Mouse (Mus musculus) kidney, adult 2 months (tissue): ENCODE measurements around the gene Gsk3a. TPM values are rescaled to one million over a fixed set of nuclear protein-coding genes. Genes with fewer than 3 reads are reported as not detected.

Experiments used
- DNase-seq: peaks from one replicate; pipeline ENCODE4 v3.0.0; 2021
- H3K27ac ChIP-seq: fragments of 200-500 bp; 2 replicates; pipeline ENCODE4 v1.5.1; 2012; ENCODE audit warnings: low read depth, low read length, control low read depth, inconsistent platforms; ENCODE audit not compliant: insufficient read depth
- H3K27me3 ChIP-seq: fragments of 200-500 bp; replicated peaks from 2 replicates; pipeline ENCODE4 v1.6.1; 2012; ENCODE audit warnings: mild to moderate bottlenecking, moderate library complexity, low read length, inconsistent platforms; ENCODE audit not compliant: control insufficient read depth, insufficient read depth
- H3K36me3 ChIP-seq: fragments of 200-500 bp; 2 replicates; pipeline ENCODE4 v1.6.1; 2012; ENCODE audit warnings: mild to moderate bottlenecking, moderate library complexity, low read length, inconsistent platforms; ENCODE audit not compliant: control insufficient read depth, insufficient read depth
- H3K4me1 ChIP-seq: fragments of 200-500 bp; 2 replicates; pipeline ENCODE4 v1.6.1; 2011; ENCODE audit warnings: low read length; ENCODE audit not compliant: control insufficient read depth, insufficient read depth
- H3K4me3 ChIP-seq: fragments of 200-500 bp; 2 replicates; pipeline ENCODE4 v1.5.1; 2011; ENCODE audit warnings: mild to moderate bottlenecking, low read depth, low read length, control low read depth; ENCODE audit not compliant: insufficient read depth
- CTCF ChIP-seq: fragments of 200-500 bp; conservative IDR thresholded peaks from 2 replicates; pipeline ENCODE4 v1.5.1; 2011; ENCODE audit warnings: low read depth, mild to moderate bottlenecking, control low read depth, low read length, moderate library complexity, mixed read lengths; ENCODE audit not compliant: insufficient read depth, insufficient read length
- POLR2A ChIP-seq: fragments of 200-500 bp; IDR thresholded peaks from one replicate; pipeline ENCODE4 v1.6.1; 2011; ENCODE audit warnings: low read depth, low read length, control low read depth
- WGBS: fragments of 180-500 bp; shearing (Covaris S2); methylation state at CpG from one replicate; pipeline ENCODE4 v1.1.7; 2018; 5-methylcytosine and 5-hydroxymethylcytosine counted together
- polyA plus RNA-seq: library from polyadenylated mRNA; depleted of rRNA; stranded (reverse); fragments of >200 nt; gene quantifications from 2 replicates; pipeline ENCODE4 v1.2.3, GENCODE M21; 2012

Gsk3a gene
- polyA plus RNA-seq, 1 experiment, result 128 TPM

- Histone ChIP-seq H3K36me3 (peaks cover 2% of the 10 kb centered on the region; the same call in 1 of the 2 replicates), H3K4me1 (peaks cover 19% of the 10 kb centered on the region), H3K27ac (peak overlapping the region; percentile 72), H3K4me3 (no peak overlapping the region), H3K27me3 (no peaks in the 10 kb centered on the region)
- WGBS, result 28% methylated on average over 20 of the region's 20 CpGs
- TF ChIP-seq CTCF (no peak), POLR2A (no peak)
- peak; percentile 76 for DNase-seq
Measured at GRCm38 (mm10) chr7:25246079-25246758, 8.6 kb upstream of the Gsk3a start.

- 77% methylated on average over 30 of the region's 30 CpGs for whole genome bisulfite sequencing
- Histone ChIP-seq H3K27me3 (no peaks in the 10 kb centered on the region), H3K4me3 (no peak overlapping the region), H3K27ac (no peak overlapping the region), H3K36me3 (peaks cover 2% of the 10 kb centered on the region; the same call in 1 of the 2 replicates), H3K4me1 (peaks cover 19% of the 10 kb centered on the region)
- TF ChIP-seq CTCF (no peak), POLR2A (no peak)
- no peak for DNase-seq
Measured at GRCm38 (mm10) chr7:25244562-25245369, 7.1 kb upstream of the Gsk3a start.

- WGBS, result 81% methylated on average over 4 of the region's 4 CpGs
Measured at GRCm38 (mm10) chr7:25243361-25243760, 5.7 kb upstream of the Gsk3a start.

GRCm38 (mm10) chr7:25241062-25241461 is 3.4 kb upstream of the Gsk3a start:
- TF ChIP-seq POLR2A (no peak), CTCF (peak; percentile 82)
- H3K4me3 ChIP-seq, result no peak overlapping the region
- DNase-seq, result peak; percentile 69
- peaks cover 2% of the 10 kb centered on the region; the same call in 1 of the 2 replicates for H3K4me1 ChIP-seq
- 35% methylated on average over 2 of the region's 2 CpGs for WGBS
- H3K27ac ChIP-seq, result no peak overlapping the region
- H3K36me3 ChIP-seq, result peaks cover 2% of the 10 kb centered on the region; the same call in 1 of the 2 replicates
- H3K27me3 ChIP-seq, result no peaks in the 10 kb centered on the region

More at GRCm38 (mm10) chr7:25243361-25243760, 5.7 kb upstream of the Gsk3a start:
- Histone ChIP-seq H3K36me3 (peaks cover 2% of the 10 kb centered on the region; the same call in 1 of the 2 replicates), H3K27ac (no peak overlapping the region), H3K4me1 (peaks cover 17% of the 10 kb centered on the region), H3K27me3 (no peaks in the 10 kb centered on the region), H3K4me3 (no peak overlapping the region)
- no peak for DNase-seq
- TF ChIP-seq POLR2A (no peak), CTCF (no peak)

GRCm38 (mm10) chr7:25240631-25241030 is 3.0 kb upstream of the Gsk3a start:
- H3K27ac ChIP-seq, result no peak overlapping the region
- WGBS, result 72% methylated on average over 7 of the region's 7 CpGs
- H3K27me3 ChIP-seq, result no peaks in the 10 kb centered on the region
- TF ChIP-seq POLR2A (no peak), CTCF (no peak)
- H3K4me3 ChIP-seq, result no peak overlapping the region
- DNase-seq, result no peak
- peaks cover 4% of the 10 kb centered on the region; the same call in 1 of the 2 replicates for H3K4me1 ChIP-seq
- H3K36me3 ChIP-seq, result peaks cover 2% of the 10 kb centered on the region; the same call in 1 of the 2 replicates

- peak; percentile 94 for DNase-seq
- Histone ChIP-seq H3K4me3 (peak overlapping the region; percentile 35), H3K27me3 (no peaks in the 10 kb centered on the region), H3K36me3 (no peaks in the 10 kb centered on the region), H3K4me1 (peaks cover 4% of the 10 kb centered on the region; the same call in 1 of the 2 replicates), H3K27ac (peak overlapping the region; percentile 93)
- 2% methylated on average over 30 of the region's 30 CpGs for WGBS
- peak; percentile 33 for TF ChIP-seq POLR2A
- TF ChIP-seq CTCF, result peak; percentile 73
Measured at GRCm38 (mm10) chr7:25238829-25239623, 1.4 kb upstream of the Gsk3a start.
